Mouse (Mus musculus) heart, postnatal 10 days (tissue): ENCODE measurements around the gene Epha6. TPM values are rescaled to one million over a fixed set of nuclear protein-coding genes. Genes with fewer than 3 reads are reported as not detected.

Experiments
- DNase-seq, 2 experiments: peaks; one replicate each; pipeline ENCODE4 v3.0.0; 2021
- intact Hi-C: fragments of 180-260 bp; cut with DNase I; formaldehyde crosslinking; loops from one replicate; pipeline ENCODE4 v1.15.1; 2025
- total RNA-seq, 2 experiments: library from RNA; stranded (reverse); gene quantifications; 2 replicates each; pipeline ENCODE4 v1.2.3; 2021

Gene Epha6
- not detected for total RNA-seq

- intact Hi-C loops, result no loop called here
- DNase-seq, result no peak
Measured at GRCm38 (mm10) chr16:60605061-60605831, at the start of gene Epha6. Gene Epha6 (minus strand): TSS chr16:60605531.

DNA sequence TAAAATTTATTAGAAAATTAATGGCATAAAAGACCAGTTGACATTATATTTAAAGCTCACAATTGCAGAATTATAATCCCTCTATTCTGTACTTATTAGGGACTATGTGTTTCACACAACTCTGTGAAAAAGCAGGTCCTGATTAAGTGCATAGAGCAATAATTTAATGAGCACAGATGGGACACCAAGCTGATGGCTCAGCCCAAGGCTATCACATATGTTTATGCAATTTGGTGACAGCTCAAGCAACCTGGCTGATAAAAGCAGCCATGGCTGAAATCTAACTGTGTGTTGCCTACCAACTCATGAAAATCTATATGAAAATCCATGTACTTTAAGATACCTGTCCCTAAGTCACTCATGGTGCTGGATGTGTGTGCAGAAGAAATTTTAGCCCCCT is 46.4 kb upstream of the Epha6 start:
- DNase-seq, result no peak
- intact Hi-C loops, result no loop called here

GRCm38 (mm10) chr16:60628091-60628490 is 22.8 kb upstream of the Epha6 start:
- intact Hi-C loops, result no loop called here
- no peak for DNase-seq

DNA sequence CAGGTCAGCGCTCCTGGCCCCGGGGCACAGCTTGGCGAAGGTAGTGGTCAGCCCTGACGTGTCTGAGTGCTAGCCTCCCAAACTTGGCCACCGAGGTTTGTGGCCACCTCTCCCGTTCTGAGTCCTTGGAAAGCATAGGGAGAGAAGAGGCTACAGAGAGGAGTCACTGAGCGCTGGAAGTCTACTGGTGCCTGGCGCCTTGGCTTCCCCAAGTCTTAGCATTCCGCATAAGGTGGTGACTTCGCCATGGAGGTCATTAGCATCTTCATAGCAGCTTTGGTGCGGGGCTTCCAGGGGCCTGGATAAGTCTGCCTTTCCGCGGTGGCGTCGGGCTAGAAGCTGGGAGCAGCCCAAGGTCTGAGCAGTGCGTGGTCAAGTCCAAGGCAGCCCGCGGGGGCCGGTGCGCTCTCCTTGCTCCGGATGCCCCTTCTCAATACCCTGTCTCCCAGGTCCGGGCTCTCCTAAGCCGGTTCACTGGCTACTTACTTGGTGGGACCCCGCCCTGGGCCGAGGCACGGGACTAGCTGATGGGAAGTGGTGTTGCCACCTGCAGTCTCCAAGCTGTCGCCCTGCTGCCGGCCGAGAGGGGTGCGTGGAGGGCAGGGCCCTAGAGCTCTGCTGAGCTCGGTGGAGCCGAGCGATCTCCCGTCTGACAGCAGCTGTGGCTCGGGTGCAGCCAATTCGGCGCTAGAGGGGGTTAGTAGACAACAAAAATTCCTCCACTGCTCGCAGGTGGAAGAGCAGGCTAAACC is 677 bp upstream of the Epha6 start:
- intact Hi-C loops, result no loop called here
- DNase-seq, result peak in 1 of 2 experiments; percentile 4

GRCm38 (mm10) chr16:60604613-60605012 is 718 bp downstream of the Epha6 start:
- DNase-seq, result no peak
- intact Hi-C loops, result no loop called here

DNA sequence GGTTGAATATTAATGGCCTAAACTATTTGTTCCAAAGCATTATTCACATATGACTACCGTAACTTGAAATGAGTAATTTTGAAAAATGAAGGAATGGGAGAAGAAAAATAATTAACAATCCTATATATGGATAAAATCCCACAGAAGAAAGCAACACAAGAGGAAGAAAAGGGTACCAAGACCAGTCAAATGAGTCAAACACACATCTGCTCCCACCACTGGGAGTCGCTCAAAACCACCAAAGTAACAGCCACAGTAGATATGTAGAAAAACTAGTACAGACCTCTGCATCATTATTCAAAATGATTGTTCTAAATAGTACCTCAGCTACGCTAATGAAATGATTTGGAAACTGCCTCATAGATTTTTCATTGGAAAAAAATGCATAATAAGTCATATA is 20.0 kb downstream of the Epha6 start:
- intact Hi-C loops, result no loop called here
- DNase-seq, result no peak

DNA sequence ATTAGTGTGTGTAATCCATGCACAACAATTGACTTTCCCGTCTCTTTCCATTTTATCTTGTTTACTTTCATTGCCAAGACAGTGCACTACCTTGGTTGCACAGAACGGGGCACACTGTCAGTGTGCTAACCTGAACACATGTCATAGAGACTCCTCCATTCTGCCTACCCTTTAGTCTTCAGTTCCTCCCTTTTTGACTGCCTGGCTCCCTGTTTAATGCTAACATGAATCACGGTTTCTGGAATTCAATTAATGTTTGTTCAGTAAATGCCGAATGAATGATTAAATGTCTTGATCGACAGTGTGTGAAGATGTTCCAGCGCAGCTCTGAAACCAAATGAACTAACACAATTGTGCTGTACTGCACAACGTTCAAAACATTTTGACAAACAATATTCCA is 20.6 kb downstream of the Epha6 start:
- DNase-seq, result no peak
- intact Hi-C loops, result no loop called here

GRCm38 (mm10) chr16:60570546-60570945 is 34.8 kb downstream of the Epha6 start:
- no peak for DNase-seq
- intact Hi-C loops, result no loop called here

GRCm38 (mm10) chr16:60544385-60544784 is 60.9 kb downstream of the Epha6 start:
- no peak for DNase-seq
- intact Hi-C loops, result no loop called here

GRCm38 (mm10) chr16:60538233-60538632 is 67.1 kb downstream of the Epha6 start:
- intact Hi-C loops, result loop anchor here (5.0 kb wide), 1 partner anchor 856 kb away; no protein-coding TSS in a partner anchor
- peak in 1 of 2 experiments; percentile 4 for DNase-seq

- intact Hi-C loops, result no loop called here
- DNase-seq, result no peak
Measured at GRCm38 (mm10) chr16:60509707-60510106, 95.6 kb downstream of the Epha6 start.

GRCm38 (mm10) chr16:60499567-60499966 is 105.8 kb downstream of the Epha6 start:
- DNase-seq, result no peak
- intact Hi-C loops, result no loop called here

GRCm38 (mm10) chr16:60475776-60476175 is 129.6 kb downstream of the Epha6 start:
- DNase-seq, result no peak
- intact Hi-C loops, result no loop called here

- DNase-seq, result no peak
Measured at GRCm38 (mm10) chr16:60468200-60468785, 137.0 kb downstream of the Epha6 start.

GRCm38 (mm10) chr16:60435283-60435682 is 170.0 kb downstream of the Epha6 start:
- intact Hi-C loops, result loop anchor here (10.0 kb wide), 1 partner anchor 750 kb away; no protein-coding TSS in a partner anchor
- peak; percentile 8 to 18 for DNase-seq

More at GRCm38 (mm10) chr16:60468200-60468785, 137.0 kb downstream of the Epha6 start:
- intact Hi-C loops, result no loop called here

DNA sequence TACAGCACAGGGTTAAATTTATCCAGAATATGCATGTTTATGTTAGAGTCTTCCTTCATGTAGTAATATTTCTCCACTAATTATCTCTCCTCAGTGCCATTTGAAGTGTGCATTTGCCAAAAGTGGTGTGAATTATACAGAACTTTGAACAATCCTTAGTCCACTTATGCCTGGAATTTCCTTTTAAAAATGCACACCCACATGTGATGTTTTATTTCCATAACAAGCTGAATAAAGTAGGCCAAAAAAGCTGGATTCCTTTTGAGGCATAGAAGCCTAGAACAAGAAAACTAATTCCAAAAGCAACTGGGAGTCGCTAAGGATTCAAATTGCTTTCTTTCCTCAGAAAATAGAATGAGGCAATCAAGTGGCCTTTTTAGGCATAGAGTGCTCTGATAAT is 171.1 kb downstream of the Epha6 start:
- DNase-seq, result no peak
- intact Hi-C loops, result loop anchor here (10.0 kb wide), 1 partner anchor 749 kb away; no protein-coding TSS in a partner anchor

- DNase-seq, result no peak
- intact Hi-C loops, result no loop called here
Measured at GRCm38 (mm10) chr16:60395306-60395705, 210.0 kb downstream of the Epha6 start.

DNA sequence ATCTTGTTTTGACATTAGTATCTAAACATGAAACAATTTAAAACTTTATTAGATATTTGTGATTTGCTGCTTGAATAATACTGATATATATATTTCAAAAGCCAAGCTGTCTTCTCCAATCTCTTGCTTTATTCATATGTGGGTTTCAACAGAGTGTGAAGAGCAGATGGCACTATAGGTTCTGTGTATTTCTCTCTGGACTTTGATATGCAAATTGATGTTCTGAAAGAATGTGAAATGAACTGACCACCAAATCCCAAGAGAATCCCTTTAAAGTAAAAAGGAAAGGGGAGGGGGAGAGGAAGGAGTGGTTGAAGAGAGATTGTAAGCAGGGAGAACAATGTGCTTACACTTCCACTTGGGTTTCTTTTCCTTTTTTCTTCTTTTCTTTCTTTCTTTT is 212.4 kb downstream of the Epha6 start:
- no peak for DNase-seq
- intact Hi-C loops, result no loop called here

DNA sequence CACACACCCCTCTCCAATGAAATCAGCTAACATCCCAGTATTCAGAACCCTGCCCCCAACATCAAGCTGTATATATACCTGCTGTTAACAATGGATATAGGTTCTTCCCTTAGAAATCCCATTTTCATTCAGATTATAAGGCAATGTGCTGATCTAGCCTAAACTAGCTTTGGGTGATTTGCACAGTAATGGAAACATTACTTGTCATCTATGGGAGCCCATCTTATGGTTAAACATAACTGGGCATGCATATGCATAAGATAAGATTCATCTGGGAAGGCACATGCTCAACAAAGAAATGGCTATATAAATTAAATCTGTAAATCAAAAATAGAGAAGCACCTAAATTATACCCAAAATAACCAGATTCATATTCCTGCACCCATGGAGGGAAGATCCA is 230.2 kb downstream of the Epha6 start:
- DNase-seq, result no peak
- intact Hi-C loops, result no loop called here

- intact Hi-C loops, result no loop called here
- no peak for DNase-seq
Measured at GRCm38 (mm10) chr16:60283963-60284362, 321.4 kb downstream of the Epha6 start.

DNA sequence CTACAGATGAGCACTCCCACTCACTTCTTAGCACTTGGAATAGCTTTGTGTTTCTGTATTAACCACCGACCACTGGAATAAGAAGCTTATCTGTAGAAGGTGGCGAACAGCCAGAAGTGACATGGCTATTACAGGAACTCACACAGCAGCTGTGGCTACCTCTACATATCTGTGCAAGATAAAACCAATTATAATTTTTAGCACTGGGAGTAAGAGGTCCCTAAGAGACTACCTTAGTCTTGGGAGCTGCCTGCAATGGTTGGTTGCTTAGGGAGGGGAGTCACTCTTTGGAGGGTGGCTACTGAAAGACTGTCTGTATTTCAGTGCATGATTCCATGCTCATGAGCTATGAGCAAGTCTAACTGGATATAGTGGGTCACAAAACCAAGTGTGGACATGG is 331.2 kb downstream of the Epha6 start:
- intact Hi-C loops, result no loop called here
- no peak for DNase-seq
